Mouse (Mus musculus): ENCODE measurements at regions not wholly inside any gene's neighbourhood (a gene's known extent, or its start where the extent isn't known, plus 50 kb on each side); places are given as distances from the start of the nearest gene placed in this dataset.
"Not testable (repeated sequence)": the region's sequence is repeated elsewhere in the genome, so short reads cannot be mapped to it uniquely, and the experiment has no call there.

GRCm38 (mm10) chr17:13432256-13432655 lies 77.9 kb downstream of the Tcp10c start:
- not testable (repeated sequence) for DNase-seq

GRCm38 (mm10) chr17:13434146-13434545 lies 79.8 kb downstream of the Tcp10c start:
- DNase-seq, result not testable (repeated sequence)

GRCm38 (mm10) chr17:13438790-13439189 lies 84.4 kb downstream of the Tcp10c start:
- DNase-seq, result not testable (repeated sequence)

- DNase-seq, result not testable (repeated sequence)
These were observed 86.5 kb downstream of the Tcp10c start for GRCm38 (mm10) chr17:13440708-13441530.

- DNase-seq, result not testable (repeated sequence)
These were observed 87.9 kb downstream of the Tcp10c start for GRCm38 (mm10) chr17:13442229-13442628.

GRCm38 (mm10) chr17:13456869-13457600 lies 102.7 kb downstream of the Tcp10c start:
- not testable (repeated sequence) for DNase-seq

- not testable (repeated sequence) for DNase-seq
These were observed 103.6 kb downstream of the Tcp10c start for GRCm38 (mm10) chr17:13457942-13458341.

- not testable (repeated sequence) for DNase-seq
These were observed 104.4 kb downstream of the Tcp10c start for GRCm38 (mm10) chr17:13458814-13459213.

- DNase-seq, result not testable (repeated sequence)
These were observed 108.3 kb downstream of the Tcp10c start for GRCm38 (mm10) chr17:13462663-13463062.

GRCm38 (mm10) chr17:13465822-13466221 lies 111.5 kb downstream of the Tcp10c start:
- not testable (repeated sequence) for DNase-seq

- DNase-seq, result not testable (repeated sequence)
These were observed 115.6 kb downstream of the Tcp10c start for GRCm38 (mm10) chr17:13469867-13470380.

- DNase-seq, result peak; percentile 86
These were observed 118.2 kb downstream of the Tcp10c start for GRCm38 (mm10) chr17:13472460-13473062.

- no peak for DNase-seq
These were observed 120.1 kb downstream of the Tcp10c start for GRCm38 (mm10) chr17:13474310-13475094.

GRCm38 (mm10) chr17:13478866-13479571 lies 124.6 kb downstream of the Tcp10c start:
- DNase-seq, result no peak

- no peak for DNase-seq
These were observed 125.2 kb downstream of the Tcp10c start for GRCm38 (mm10) chr17:13479572-13480063.

- DNase-seq, result no peak
These were observed 127.2 kb downstream of the Tcp10c start for GRCm38 (mm10) chr17:13481445-13482085.

GRCm38 (mm10) chr17:13482136-13482535 lies 127.8 kb downstream of the Tcp10c start:
- no peak for DNase-seq

GRCm38 (mm10) chr17:13487291-13488215 lies 133.2 kb downstream of the Tcp10c start:
- DNase-seq, result no peak

- DNase-seq, result no peak
These were observed 134.4 kb downstream of the Tcp10c start for GRCm38 (mm10) chr17:13488608-13489324.

All from cerebellum, adult 9-10 months (tissue).